Mouse (Mus musculus) cortical plate, adult 2 months (tissue): ENCODE results near the gene Ube2h.

Source experiments
- CTCF ChIP-seq: fragments of 200-500 bp; IDR thresholded peaks from 2 replicates; pipeline ENCODE4 v1.5.1; 2011; ENCODE audit warnings: mild to moderate bottlenecking, control low read depth, low read length; ENCODE audit not compliant: insufficient read depth; ENCODE audit errors: extremely low read depth
- POLR2A ChIP-seq: fragments of 200-500 bp; IDR thresholded peaks from 2 replicates; pipeline ENCODE4 v1.6.1; 2011; ENCODE audit warnings: mild to moderate bottlenecking, low read length, control low read depth; ENCODE audit not compliant: insufficient read depth; ENCODE audit errors: extremely low read depth

- TF ChIP-seq CTCF (no peak), POLR2A (no peak)
These were observed 47.0 kb upstream of the Ube2h start for GRCm38 (mm10) chr6:30351290-30351689.
